Mouse (Mus musculus) thymus, postnatal 10 days (tissue): ENCODE measurements at regions not wholly inside any gene's neighbourhood (a gene's known extent, or its start where the extent isn't known, plus 50 kb on each side); places are given as distances from the start of the nearest gene placed in this dataset.
A peak's percentile ranks its signal among the peaks of the same experiment; 100 is the strongest.

Source experiments
- DNase-seq, 2 experiments: peaks; one replicate each; pipeline ENCODE4 v3.0.0; 2021; ENCODE audit warnings: low spot score in 2 of 2

GRCm38 (mm10) chr10:38147421-38147820 is 674.2 kb downstream of the Rfpl4b start:
- DNase-seq, result no peak

- DNase-seq, result no peak
These were observed 682.4 kb downstream of the Rfpl4b start for GRCm38 (mm10) chr10:38139196-38139595.

- DNase-seq, result no peak
These were observed 699.5 kb downstream of the Rfpl4b start for GRCm38 (mm10) chr10:38121911-38122573.

- no peak for DNase-seq
These were observed 703.0 kb downstream of the Rfpl4b start for GRCm38 (mm10) chr10:38118601-38119000.

- DNase-seq, result no peak
These were observed 705.1 kb downstream of the Rfpl4b start for GRCm38 (mm10) chr10:38116516-38116915.

GRCm38 (mm10) chr10:38114194-38114593 is 707.4 kb downstream of the Rfpl4b start:
- DNase-seq, result no peak

GRCm38 (mm10) chr10:38108591-38108990 is 713.0 kb downstream of the Rfpl4b start:
- no peak for DNase-seq

GRCm38 (mm10) chr10:38103570-38103969 is 718.0 kb downstream of the Rfpl4b start:
- DNase-seq, result no peak

- DNase-seq, result no peak
These were observed 743.1 kb downstream of the Rfpl4b start for GRCm38 (mm10) chr10:38078521-38078920.

- DNase-seq, result no peak
These were observed 749.2 kb downstream of the Rfpl4b start for GRCm38 (mm10) chr10:38072394-38072793.

- no peak for DNase-seq
These were observed 762.5 kb downstream of the Rfpl4b start for GRCm38 (mm10) chr10:38059050-38059449.

GRCm38 (mm10) chr10:38010452-38010851 is 811.1 kb downstream of the Rfpl4b start:
- DNase-seq, result no peak

- DNase-seq, result no peak
These were observed 825.7 kb downstream of the Rfpl4b start for GRCm38 (mm10) chr10:37995691-37996445.

- no peak for DNase-seq
These were observed 833.0 kb downstream of the Rfpl4b start for GRCm38 (mm10) chr10:37988297-37989263.

GRCm38 (mm10) chr10:37978899-37979539 is 840.3 kb upstream of the Marcks start:
- DNase-seq, result peak in 1 of 2 experiments; percentile 3

- DNase-seq, result no peak
These were observed 821.3 kb upstream of the Marcks start for GRCm38 (mm10) chr10:37960051-37960450.

- DNase-seq, result no peak
These were observed 776.1 kb upstream of the Marcks start for GRCm38 (mm10) chr10:37914780-37915179.

GRCm38 (mm10) chr10:37911669-37912068 is 772.9 kb upstream of the Marcks start:
- no peak for DNase-seq

GRCm38 (mm10) chr10:37908276-37908675 is 769.6 kb upstream of the Marcks start:
- no peak for DNase-seq

- no peak for DNase-seq
These were observed 769.0 kb upstream of the Marcks start for GRCm38 (mm10) chr10:37907731-37908130.

- DNase-seq, result no peak
These were observed 749.2 kb upstream of the Marcks start for GRCm38 (mm10) chr10:37887961-37888360.

- no peak for DNase-seq
These were observed 742.1 kb upstream of the Marcks start for GRCm38 (mm10) chr10:37880841-37881240.
